Mouse (Mus musculus): ENCODE measurements around the gene Ptprk. TPM values are rescaled to one million over a fixed set of nuclear protein-coding genes. Genes with fewer than 3 reads are reported as not detected.

Ptprk gene
- polyA plus RNA-seq, 1 experiment from 2014 or later: 29.6 TPM

DNA sequence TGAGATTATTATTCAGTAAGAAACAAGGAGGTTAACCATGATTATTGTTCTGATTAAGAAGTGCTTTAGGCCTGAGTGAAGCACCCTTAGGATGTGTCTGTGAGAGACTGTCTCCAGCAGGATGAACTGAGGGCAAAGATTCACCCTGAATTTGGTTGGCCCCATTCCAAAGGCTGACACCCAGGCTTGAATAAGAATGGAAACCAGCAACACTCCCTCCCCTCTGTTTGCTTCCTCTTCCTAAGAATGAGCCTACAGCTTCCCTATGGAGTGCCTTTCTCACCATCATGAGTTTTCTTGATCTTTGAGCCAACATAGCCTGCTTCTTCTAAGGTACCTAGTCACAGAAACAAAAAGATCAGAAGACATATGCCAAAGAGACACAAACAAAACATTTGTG, 350.8 kb downstream of the Ptprk start:
- Histone ChIP-seq H3K36me3 (no peaks in the 10 kb centered on the region), H3K27ac (replicated peaks) (no peak overlapping the region), H3K4me3 (no peak overlapping the region), H3K9me3 (replicated peaks) (no peaks in the 10 kb centered on the region), H3K4me1 (no peaks in the 10 kb centered on the region), H3K27me3 (ENCODE audit: low read depth, poor library complexity, severe bottlenecking) (no peaks in the 10 kb centered on the region)
- DNase-seq (ENCODE audit: low spot score): no peak

DNA sequence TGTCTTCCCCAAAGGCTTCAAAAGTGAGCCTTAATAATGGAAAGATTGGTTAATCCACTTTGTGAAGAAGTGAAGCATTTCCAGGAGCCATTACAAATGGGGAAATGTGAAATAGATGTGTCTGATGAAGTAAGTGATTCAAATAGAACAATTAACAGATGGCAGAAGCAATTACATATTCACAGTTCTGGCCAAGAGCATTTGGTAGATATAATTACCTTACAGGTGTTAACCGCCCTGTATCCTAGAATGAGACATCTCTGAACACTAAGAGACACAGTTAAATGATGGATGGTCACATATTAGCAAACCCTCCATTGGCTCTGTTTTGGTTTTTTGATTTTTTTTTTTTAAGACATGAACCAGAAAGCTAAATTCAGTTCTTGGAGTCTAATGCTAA, 361.5 kb downstream of the Ptprk start:
- no peak for DNase-seq (ENCODE audit: low spot score)
- WGBS: 95% methylated on average over 1 of the region's 1 CpGs
- H3K4me3 ChIP-seq: no peak overlapping the region

DNA sequence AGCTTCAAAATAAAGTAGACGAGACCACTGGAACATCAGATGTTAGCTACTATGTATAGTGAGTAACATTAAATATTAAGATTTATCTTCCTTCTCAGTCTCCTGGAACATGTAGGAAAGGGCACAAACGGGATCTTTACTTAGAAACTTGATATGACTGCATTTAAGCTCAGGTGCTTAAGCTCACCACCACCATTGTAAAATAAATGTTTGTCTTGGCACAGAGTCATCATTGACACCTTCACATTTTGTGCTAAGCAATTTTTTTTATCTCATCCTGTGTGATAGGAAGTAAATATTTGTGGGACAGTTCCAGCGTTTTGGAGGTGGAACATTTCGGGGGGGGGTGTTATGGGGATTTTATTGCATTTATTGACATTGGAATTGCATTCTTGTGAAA, 375.2 kb downstream of the Ptprk start:
- no peaks in the 10 kb centered on the region for H3K36me3 ChIP-seq
- no peak overlapping the region for H3K4me3 ChIP-seq
- no peaks in the 10 kb centered on the region for H3K27me3 ChIP-seq (ENCODE audit: low read depth, poor library complexity, severe bottlenecking)
- no peaks in the 10 kb centered on the region for H3K9me3 ChIP-seq (replicated peaks)
- no peak for DNase-seq (ENCODE audit: low spot score)
- 86% methylated on average over 4 of the region's 4 CpGs for WGBS
- no peak overlapping the region for H3K27ac ChIP-seq (replicated peaks)
- H3K4me1 ChIP-seq: no peaks in the 10 kb centered on the region; the same call in 1 of the 2 replicates

More for the DNA sequence above, 361.5 kb downstream of the Ptprk start:
- no peaks in the 10 kb centered on the region for H3K4me1 ChIP-seq
- no peak overlapping the region for H3K27ac ChIP-seq (replicated peaks)
- no peaks in the 10 kb centered on the region for H3K27me3 ChIP-seq (ENCODE audit: low read depth, poor library complexity, severe bottlenecking)
- H3K9me3 ChIP-seq (replicated peaks): no peaks in the 10 kb centered on the region
- H3K36me3 ChIP-seq: no peaks in the 10 kb centered on the region

DNA sequence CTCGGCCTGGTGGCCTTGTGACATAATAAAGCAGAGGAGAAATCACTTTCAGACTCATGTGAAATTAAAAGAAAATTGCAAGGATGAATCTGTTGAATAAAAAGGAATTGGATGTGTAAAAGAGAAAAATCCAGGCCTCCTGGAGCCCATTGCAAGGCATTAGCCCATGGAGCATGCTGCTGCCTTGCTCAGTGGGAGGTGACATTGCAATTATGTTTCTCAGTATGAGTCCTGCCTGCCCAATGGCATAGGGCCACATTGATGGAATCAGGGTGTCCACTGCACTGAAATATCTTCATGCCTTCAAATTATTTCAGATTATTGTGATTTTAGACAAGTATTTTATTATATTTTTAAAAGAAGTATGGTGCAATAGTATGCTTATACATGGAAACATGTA, 376.0 kb downstream of the Ptprk start:
- no peak for DNase-seq (ENCODE audit: low spot score)
- no peaks in the 10 kb centered on the region for H3K36me3 ChIP-seq
- no peaks in the 10 kb centered on the region; the same call in 1 of the 2 replicates for H3K4me1 ChIP-seq
- no peaks in the 10 kb centered on the region for H3K27me3 ChIP-seq (ENCODE audit: low read depth, poor library complexity, severe bottlenecking)
- WGBS: 43% methylated on average over 1 of the region's 1 CpGs
- no peaks in the 10 kb centered on the region for H3K9me3 ChIP-seq (replicated peaks)
- H3K27ac ChIP-seq (replicated peaks): no peak overlapping the region
- no peak overlapping the region for H3K4me3 ChIP-seq

DNA sequence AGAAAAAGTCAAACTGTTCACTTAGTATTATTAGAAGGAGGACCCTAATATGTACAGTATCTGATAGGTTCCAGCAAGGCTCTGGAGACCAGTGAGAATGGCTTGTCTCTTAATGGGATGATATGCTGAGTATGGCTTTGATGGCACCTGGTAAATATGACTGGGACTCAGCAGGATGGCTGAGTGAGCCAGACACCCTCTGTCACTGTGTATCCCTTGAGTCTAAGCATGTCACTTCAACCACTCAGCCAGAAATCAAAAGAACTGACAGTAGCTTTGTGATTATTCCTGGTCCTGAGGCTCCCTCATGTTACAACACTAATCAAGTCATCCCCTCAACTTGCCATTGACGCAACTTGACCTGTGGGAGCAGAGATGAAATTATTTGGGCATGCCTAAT, 383.4 kb downstream of the Ptprk start:
- no peaks in the 10 kb centered on the region for H3K27me3 ChIP-seq (ENCODE audit: low read depth, poor library complexity, severe bottlenecking)
- no peaks in the 10 kb centered on the region for H3K9me3 ChIP-seq (replicated peaks)
- no peak overlapping the region for H3K27ac ChIP-seq (replicated peaks)
- no peaks in the 10 kb centered on the region for H3K4me1 ChIP-seq
- no peak for DNase-seq (ENCODE audit: low spot score)
- H3K4me3 ChIP-seq: no peak overlapping the region
- 59% methylated on average over 1 of the region's 1 CpGs for WGBS
- no peaks in the 10 kb centered on the region for H3K36me3 ChIP-seq

DNA sequence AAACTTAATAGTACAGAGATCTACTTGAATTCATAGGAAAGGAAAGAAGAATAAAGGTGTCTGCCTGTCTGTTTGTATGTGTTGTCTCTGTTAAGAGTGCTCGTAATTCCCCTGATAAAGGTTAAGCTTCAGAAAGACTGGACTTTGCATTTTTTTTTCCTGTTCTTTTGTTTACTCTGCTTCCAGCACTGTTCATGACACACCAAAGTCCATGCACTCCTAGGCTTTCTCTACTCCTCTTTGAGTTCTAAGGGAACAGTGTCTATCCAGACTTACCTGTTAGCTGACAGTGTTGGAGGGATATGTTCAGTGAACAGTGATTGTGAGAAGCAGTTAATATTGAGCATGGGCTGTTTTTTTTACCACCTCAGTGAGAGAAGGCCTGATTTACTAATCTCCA, 385.3 kb downstream of the Ptprk start:
- Histone ChIP-seq H3K4me1 (no peaks in the 10 kb centered on the region), H3K27me3 (ENCODE audit: low read depth, poor library complexity, severe bottlenecking) (no peaks in the 10 kb centered on the region), H3K4me3 (no peak overlapping the region), H3K9me3 (replicated peaks) (no peaks in the 10 kb centered on the region), H3K27ac (replicated peaks) (no peak overlapping the region), H3K36me3 (no peaks in the 10 kb centered on the region)
- DNase-seq (ENCODE audit: low spot score): no peak
- WGBS: 82% methylated on average over 1 of the region's 1 CpGs

DNA sequence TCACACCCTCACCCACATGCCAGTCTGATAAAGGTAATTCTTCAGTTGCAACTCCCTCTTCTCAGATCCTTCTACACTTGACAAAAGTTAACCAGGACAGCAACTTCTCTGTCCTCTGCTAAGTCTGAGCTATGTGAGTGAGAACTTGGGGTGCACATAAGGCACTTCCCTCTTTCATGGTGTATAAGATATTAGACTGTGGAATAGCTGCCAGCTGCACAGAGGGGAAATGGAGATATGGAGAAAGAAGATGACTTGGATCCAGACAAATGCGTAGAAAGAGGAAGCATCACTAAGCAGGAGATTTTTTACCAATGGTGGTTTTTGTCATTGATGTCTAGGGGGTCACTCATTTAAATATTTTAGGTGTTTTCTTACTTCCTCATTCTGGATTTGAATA, 389.1 kb downstream of the Ptprk start:
- WGBS: 95% methylated on average over 1 of the region's 1 CpGs

DNA sequence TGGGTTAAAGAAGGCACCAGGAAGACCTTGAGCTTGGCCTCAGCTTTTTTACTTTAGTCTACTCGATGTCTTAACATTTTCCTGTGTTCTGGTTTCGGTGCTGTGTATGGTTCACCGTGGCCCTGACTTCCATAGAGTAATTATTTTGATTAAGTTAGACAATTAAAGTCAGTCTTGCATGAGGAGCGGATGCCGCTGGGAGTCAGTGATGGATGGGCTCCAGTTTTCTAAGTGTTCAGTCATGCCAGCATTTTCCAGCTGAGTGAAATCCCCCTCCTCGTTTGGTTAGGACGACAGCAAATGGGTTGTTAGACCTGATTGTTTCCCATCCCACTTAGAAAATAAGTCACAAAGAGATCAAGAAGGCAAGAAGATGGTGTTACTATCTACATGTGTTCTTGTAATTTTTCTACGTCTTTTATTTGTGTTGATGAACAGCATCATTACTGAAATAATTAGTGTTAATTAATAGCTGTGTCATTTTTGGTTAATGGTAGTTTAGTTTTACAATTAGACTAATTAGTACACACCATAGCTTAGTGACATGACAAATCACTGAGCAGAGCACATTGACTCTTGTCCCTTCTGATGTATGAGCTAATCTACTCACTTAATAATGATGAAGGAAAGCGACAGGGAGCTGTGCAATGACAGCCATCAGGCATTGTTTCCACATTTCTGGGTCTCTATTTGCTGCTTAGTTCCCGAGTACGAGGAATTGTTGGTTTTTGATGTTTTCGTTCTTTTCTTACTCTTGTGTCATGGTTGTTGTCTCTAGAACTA, 390.3 kb downstream of the Ptprk start:
- no peaks in the 10 kb centered on the region for H3K9me3 ChIP-seq (replicated peaks)
- WGBS: 72% methylated on average over 12 of the region's 12 CpGs
- no peaks in the 10 kb centered on the region for H3K4me1 ChIP-seq
- no peak overlapping the region for H3K4me3 ChIP-seq
- DNase-seq (ENCODE audit: low spot score): no peak
- H3K27me3 ChIP-seq (ENCODE audit: low read depth, poor library complexity, severe bottlenecking): no peaks in the 10 kb centered on the region
- no peaks in the 10 kb centered on the region for H3K36me3 ChIP-seq
- no peak overlapping the region for H3K27ac ChIP-seq (replicated peaks)

More for the DNA sequence above, 389.1 kb downstream of the Ptprk start:
- Histone ChIP-seq H3K27me3 (ENCODE audit: low read depth, poor library complexity, severe bottlenecking) (no peaks in the 10 kb centered on the region), H3K9me3 (replicated peaks) (no peaks in the 10 kb centered on the region), H3K27ac (replicated peaks) (no peak overlapping the region), H3K4me1 (no peaks in the 10 kb centered on the region), H3K4me3 (no peak overlapping the region), H3K36me3 (no peaks in the 10 kb centered on the region)
- DNase-seq (ENCODE audit: low spot score): no peak

DNA sequence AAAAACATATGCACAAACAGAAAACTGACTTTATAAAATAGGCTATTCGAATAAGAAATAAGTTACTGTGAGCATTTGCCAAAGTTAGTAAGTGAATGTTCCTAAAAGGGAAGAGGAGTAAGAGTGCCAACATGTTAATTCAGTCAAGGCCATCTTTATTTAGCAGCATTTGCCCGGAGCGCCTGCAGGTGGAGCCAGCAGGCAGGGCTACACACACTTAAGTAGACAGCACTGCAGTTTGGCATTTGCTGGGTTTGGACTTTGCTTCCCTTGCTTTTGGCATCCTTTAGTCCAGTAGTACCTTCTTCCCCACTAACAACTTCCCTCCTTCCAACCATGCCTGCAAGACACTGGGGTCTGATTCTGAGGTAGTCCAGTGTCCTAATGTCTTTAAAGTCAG, 411.0 kb downstream of the Ptprk start:
- 36% methylated on average over 3 of the region's 3 CpGs for WGBS
- H3K27ac ChIP-seq (replicated peaks): no peak overlapping the region

DNA sequence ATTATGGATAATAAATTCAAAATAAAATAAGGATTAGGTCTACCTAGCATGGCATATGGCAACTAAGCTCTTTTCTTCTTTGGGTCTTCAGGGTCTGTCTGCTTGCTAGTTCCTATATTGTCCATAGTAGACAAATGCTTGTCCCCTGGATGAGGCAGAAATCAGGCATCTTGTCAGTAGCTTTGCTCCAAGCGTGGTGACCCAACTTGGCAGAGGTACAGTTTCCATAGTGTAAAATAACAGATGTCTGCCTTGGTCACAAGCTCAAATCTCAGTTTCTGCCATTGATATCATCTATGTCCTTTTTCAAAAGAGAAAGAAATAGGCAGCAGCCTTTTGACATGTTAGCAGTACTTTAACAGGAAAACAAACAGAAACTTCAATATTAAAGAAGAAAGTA, 416.4 kb downstream of the Ptprk start:
- Histone ChIP-seq H3K36me3 (no peaks in the 10 kb centered on the region), H3K4me3 (no peak overlapping the region), H3K27me3 (ENCODE audit: low read depth, poor library complexity, severe bottlenecking) (no peaks in the 10 kb centered on the region), H3K27ac (replicated peaks) (no peak overlapping the region), H3K4me1 (peaks cover 33% of the 10 kb centered on the region), H3K9me3 (replicated peaks) (no peaks in the 10 kb centered on the region)
- no peak for DNase-seq (ENCODE audit: low spot score)
- 86% methylated on average over 1 of the region's 1 CpGs for WGBS

More for the DNA sequence above, 411.0 kb downstream of the Ptprk start:
- H3K27me3 ChIP-seq (ENCODE audit: low read depth, poor library complexity, severe bottlenecking): no peaks in the 10 kb centered on the region
- no peaks in the 10 kb centered on the region for H3K9me3 ChIP-seq (replicated peaks)
- DNase-seq (ENCODE audit: low spot score): peak; percentile 29
- H3K4me3 ChIP-seq: no peak overlapping the region
- no peaks in the 10 kb centered on the region for H3K4me1 ChIP-seq
- H3K36me3 ChIP-seq: no peaks in the 10 kb centered on the region

DNA sequence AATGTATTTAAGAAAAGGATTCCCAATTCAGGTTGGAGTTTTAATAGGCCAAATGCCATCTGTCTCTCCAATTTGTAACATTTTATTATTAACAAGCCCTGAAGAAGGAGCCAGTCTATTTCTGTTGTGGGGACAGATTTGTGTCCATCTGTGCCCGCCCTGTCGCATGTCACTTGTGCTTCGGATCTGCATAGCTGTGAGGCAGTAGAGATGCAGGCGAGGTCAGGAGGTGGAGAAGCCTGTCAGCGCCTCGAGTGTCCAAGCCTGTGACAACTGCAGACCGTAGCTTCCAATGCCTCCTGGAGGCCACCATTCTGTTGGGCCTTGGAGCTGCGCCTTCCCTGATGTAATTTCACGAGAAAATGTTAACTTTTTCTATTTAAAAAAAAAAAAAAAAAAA, 417.6 kb downstream of the Ptprk start:
- WGBS: 26% methylated on average over 9 of the region's 9 CpGs
- H3K4me1 ChIP-seq: peaks cover 33% of the 10 kb centered on the region
- H3K27me3 ChIP-seq (ENCODE audit: low read depth, poor library complexity, severe bottlenecking): no peaks in the 10 kb centered on the region
- no peak overlapping the region for H3K4me3 ChIP-seq
- no peaks in the 10 kb centered on the region for H3K36me3 ChIP-seq
- H3K9me3 ChIP-seq (replicated peaks): no peaks in the 10 kb centered on the region
- DNase-seq (ENCODE audit: low spot score): peak; percentile 41
- H3K27ac ChIP-seq (replicated peaks): peak overlapping the region; percentile 85

DNA sequence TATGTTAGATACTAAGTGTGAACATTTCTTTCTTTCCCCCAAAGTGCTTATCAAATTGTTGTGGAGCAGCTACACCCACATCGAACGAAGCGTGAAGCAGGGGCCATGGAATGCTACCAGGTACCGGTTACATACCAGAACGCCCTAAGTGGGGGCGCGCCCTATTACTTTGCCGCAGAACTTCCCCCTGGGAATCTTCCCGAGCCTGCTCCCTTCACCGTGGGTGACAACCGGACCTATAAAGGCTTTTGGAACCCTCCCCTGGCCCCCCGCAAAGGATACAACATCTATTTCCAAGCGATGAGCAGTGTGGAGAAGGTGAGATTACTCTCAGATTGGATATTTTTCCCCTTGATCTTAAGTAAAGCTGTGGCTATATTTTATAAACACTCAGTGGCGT, 418.2 kb downstream of the Ptprk start:
- Histone ChIP-seq H3K36me3 (no peaks in the 10 kb centered on the region), H3K4me3 (peak overlapping the region; percentile 38), H3K27ac (replicated peaks) (peak overlapping the region; percentile 85), H3K4me1 (peaks cover 33% of the 10 kb centered on the region), H3K27me3 (ENCODE audit: low read depth, poor library complexity, severe bottlenecking) (no peaks in the 10 kb centered on the region), H3K9me3 (replicated peaks) (no peaks in the 10 kb centered on the region)
- peak; percentile 25 for DNase-seq (ENCODE audit: low spot score)
- 24% methylated on average over 14 of the region's 14 CpGs for WGBS

DNA sequence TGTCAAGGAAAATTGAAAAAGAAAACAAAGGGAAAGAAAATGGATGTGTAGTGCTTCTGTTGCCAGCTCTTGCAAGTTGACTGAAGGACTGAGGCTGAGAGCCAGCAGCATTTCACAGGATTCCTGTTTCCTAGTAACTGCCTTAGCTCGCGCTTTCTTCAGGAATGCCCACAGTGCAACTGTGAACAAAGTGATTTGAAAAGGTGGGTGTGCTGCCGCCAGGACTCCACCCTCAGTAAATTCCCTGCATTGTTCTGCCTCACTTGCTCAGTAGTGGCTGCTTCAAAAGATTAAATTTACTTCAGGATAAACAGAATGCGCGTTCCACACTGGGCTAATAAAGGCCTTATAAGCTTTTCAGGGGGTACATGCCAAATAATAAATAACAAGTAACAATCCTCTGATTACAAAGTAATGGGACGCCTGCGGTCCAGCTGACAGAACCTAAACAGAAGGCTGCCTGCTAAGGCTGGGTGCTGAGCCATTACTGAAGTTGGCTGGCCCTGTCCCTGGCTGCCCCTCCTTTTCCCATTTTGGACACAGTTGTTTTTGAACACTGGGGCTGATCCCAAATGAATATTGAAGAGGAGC, 418.7 kb downstream of the Ptprk start:
- peaks cover 33% of the 10 kb centered on the region for H3K4me1 ChIP-seq
- H3K27ac ChIP-seq (replicated peaks): peak overlapping the region; percentile 85
- H3K4me3 ChIP-seq: peak overlapping the region; percentile 38
- 10% methylated on average over 7 of the region's 7 CpGs for WGBS
- H3K9me3 ChIP-seq (replicated peaks): no peaks in the 10 kb centered on the region
- no peaks in the 10 kb centered on the region for H3K36me3 ChIP-seq
- H3K27me3 ChIP-seq (ENCODE audit: low read depth, poor library complexity, severe bottlenecking): no peaks in the 10 kb centered on the region
- DNase-seq (ENCODE audit: low spot score): peak; percentile 69

Data from midbrain, embryonic 10.5 days (tissue).